Mouse (Mus musculus) midbrain, postnatal 0 days (tissue): ENCODE results near the gene Aspdh. TPM values are rescaled to one million over a fixed set of nuclear protein-coding genes. Genes with fewer than 3 reads are reported as not detected.
A peak's percentile ranks its signal among the peaks of the same experiment; 100 is the strongest.

Source experiments
- ATAC-seq: fragments of 200-750 bp; cut with Nextera tagmentation; 2 replicates; pipeline ENCODE4 v1.8.0; 2017; ENCODE audit warnings: moderate number of reproducible peaks, mild to moderate bottlenecking, moderate TSS enrichment, moderate library complexity; ENCODE audit not compliant: low FRiP score
- DNase-seq: peaks from one replicate; pipeline ENCODE4 v3.0.0-alpha.2; 2015; ENCODE audit warnings: low spot score
- H3K27ac ChIP-seq: fragments of 300-500 bp; sonication (generic); 2 replicates; pipeline ENCODE4 v1.5.1; 2014; ENCODE audit warnings: low read depth, mild to moderate bottlenecking, low read length, mixed read lengths
- H3K27me3 ChIP-seq: fragments of 300-500 bp; sonication (generic); 2 replicates; pipeline ENCODE4 v1.6.1; 2014; ENCODE audit warnings: low read length, control low read depth, mixed read lengths; ENCODE audit not compliant: insufficient read depth
- H3K36me3 ChIP-seq: fragments of 300-500 bp; sonication (generic); 2 replicates; pipeline ENCODE4 v1.6.1; 2014; ENCODE audit warnings: low read length, control low read depth, mixed read lengths; ENCODE audit not compliant: insufficient read depth
- H3K4me1 ChIP-seq: fragments of 300-500 bp; sonication (generic); 2 replicates; pipeline ENCODE4 v1.6.1; 2014; ENCODE audit warnings: mild to moderate bottlenecking, control low read depth, antibody characterized with exemption, low read length, mixed read lengths; ENCODE audit not compliant: insufficient read depth
- H3K4me2 ChIP-seq: fragments of 300-500 bp; sonication (generic); 2 replicates; pipeline ENCODE4 v1.6.1; 2014; ENCODE audit warnings: low read depth, mild to moderate bottlenecking, low read length, mixed read lengths; ENCODE audit not compliant: poor library complexity, severe bottlenecking
- H3K4me3 ChIP-seq: fragments of 300-500 bp; sonication (generic); 2 replicates; pipeline ENCODE4 v1.5.1; 2014; ENCODE audit warnings: low read depth, mild to moderate bottlenecking, low read length, moderate library complexity
- H3K9ac ChIP-seq: fragments of 300-500 bp; sonication (generic); replicated peaks from 2 replicates; pipeline ENCODE4 v1.6.1; 2014; ENCODE audit warnings: mild to moderate bottlenecking, low read length, moderate library complexity, mixed read lengths; ENCODE audit not compliant: poor library complexity, severe bottlenecking
- H3K9me3 ChIP-seq: fragments of 300-500 bp; sonication (generic); 2 replicates; pipeline ENCODE4 v1.6.1; 2016; ENCODE audit warnings: low read length, control low read depth
- CTCF ChIP-seq: IDR thresholded peaks from 2 replicates; pipeline ENCODE4 v1.5.1; 2016; ENCODE audit warnings: antibody characterized with exemption, mild to moderate bottlenecking
- WGBS: fragments of 180-500 bp; shearing (Covaris S2); extraction: QIAGEN DNeasy Blood & Tissue Kit; methylation state at CpG from one replicate; pipeline ENCODE4 v1.1.7; 2014; 5-methylcytosine and 5-hydroxymethylcytosine counted together
- polyA plus RNA-seq: library from polyadenylated mRNA; unstranded; fragments of >200 nt; fragmentation: Nextera tagmentation; extraction: Ambion mirVana; gene quantifications from 2 replicates; pipeline ENCODE4 v1.2.1, GENCODE M21; 2015
- total RNA-seq: library from RNA; depleted of rRNA; stranded (reverse); fragments of >200 nt; gene quantifications from 2 replicates; pipeline ENCODE4 v1.2.3, GENCODE M21; 2014

The Aspdh gene
- total and polyA plus RNA-seq, 2 experiments from 2014 or later: 3.7 to 11.8 TPM

DNA sequence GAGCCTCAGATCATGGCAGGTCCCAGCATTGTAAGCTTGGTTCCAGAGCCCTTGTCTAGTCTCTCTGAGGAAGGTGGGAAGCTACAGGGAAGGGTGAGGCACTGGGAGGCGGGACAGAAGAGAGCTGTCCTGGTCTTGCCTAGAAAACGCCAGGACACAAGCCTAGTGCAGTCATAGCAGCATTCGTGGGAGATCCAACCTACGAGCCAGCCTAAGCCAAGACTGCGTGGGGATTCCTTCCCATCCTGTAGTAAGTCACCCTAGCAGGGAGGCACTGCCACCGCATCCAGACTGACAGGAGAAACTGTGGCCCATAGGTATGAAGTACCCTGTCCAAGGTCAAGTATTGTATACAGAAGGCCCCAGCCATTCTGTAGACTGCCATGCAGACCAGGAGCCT lies 32.6 kb upstream of the Aspdh start:
- DNase-seq (no peak), ATAC-seq (no peak)
- H3K4me2 ChIP-seq: no peak overlapping the region
- H3K9me3 ChIP-seq: no peaks in the 10 kb centered on the region
- 84% methylated on average over 6 of the region's 6 CpGs for WGBS
- H3K27me3 ChIP-seq: no peaks in the 10 kb centered on the region
- H3K4me1 ChIP-seq: peaks cover 31% of the 10 kb centered on the region
- no peak overlapping the region for H3K9ac ChIP-seq
- peaks cover 5% of the 10 kb centered on the region; the same call in 1 of the 2 replicates for H3K36me3 ChIP-seq
- TF ChIP-seq CTCF: no peak
- no peak overlapping the region; the same call in none of the 2 replicates for H3K27ac ChIP-seq
- H3K4me3 ChIP-seq: no peak overlapping the region

DNA sequence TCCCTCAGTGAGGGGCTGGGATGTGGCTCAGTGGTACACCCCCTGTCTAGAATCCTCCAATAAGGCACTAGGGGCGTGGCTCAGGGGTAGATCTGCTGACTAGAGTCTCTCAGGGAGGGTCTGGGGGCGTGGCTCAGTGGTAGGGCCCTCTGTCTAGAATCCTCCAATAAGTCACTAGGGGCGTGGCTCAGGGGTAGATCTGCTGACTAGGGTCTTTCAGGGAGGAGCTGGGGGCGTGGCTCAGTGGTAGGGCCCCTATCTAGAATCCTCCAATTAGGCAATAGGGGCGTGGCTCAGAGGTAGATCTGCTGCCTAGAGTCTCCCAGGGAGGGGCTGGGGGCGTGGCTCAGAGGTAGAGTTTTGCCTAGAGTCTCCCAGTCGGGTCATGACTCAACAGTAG lies 31.8 kb upstream of the Aspdh start:
- peak; percentile 92 for DNase-seq
- Histone ChIP-seq H3K4me2 (no peak overlapping the region), H3K4me3 (no peak overlapping the region), H3K27me3 (no peaks in the 10 kb centered on the region), H3K4me1 (peaks cover 26% of the 10 kb centered on the region), H3K9ac (no peak overlapping the region), H3K36me3 (peaks cover 5% of the 10 kb centered on the region; the same call in 1 of the 2 replicates), H3K27ac (no peak overlapping the region), H3K9me3 (no peaks in the 10 kb centered on the region)
- WGBS: 9% methylated on average over 7 of the region's 7 CpGs
- ATAC-seq: peak; percentile 33
- TF ChIP-seq CTCF: no peak

- ATAC-seq: no peak
- H3K27ac ChIP-seq: no peak overlapping the region
- H3K27me3 ChIP-seq: no peaks in the 10 kb centered on the region
- no peak overlapping the region for H3K4me2 ChIP-seq
- WGBS: 80% methylated on average over 9 of the region's 9 CpGs
- no peak overlapping the region for H3K4me3 ChIP-seq
- peaks cover 26% of the 10 kb centered on the region for H3K4me1 ChIP-seq
- TF ChIP-seq CTCF: no peak
- DNase-seq: no peak
- no peaks in the 10 kb centered on the region for H3K9me3 ChIP-seq
- no peak overlapping the region for H3K9ac ChIP-seq
- H3K36me3 ChIP-seq: peaks cover 5% of the 10 kb centered on the region; the same call in 1 of the 2 replicates
These were observed 31.1 kb upstream of the Aspdh start for GRCm38 (mm10) chr7:44434089-44434488.

DNA sequence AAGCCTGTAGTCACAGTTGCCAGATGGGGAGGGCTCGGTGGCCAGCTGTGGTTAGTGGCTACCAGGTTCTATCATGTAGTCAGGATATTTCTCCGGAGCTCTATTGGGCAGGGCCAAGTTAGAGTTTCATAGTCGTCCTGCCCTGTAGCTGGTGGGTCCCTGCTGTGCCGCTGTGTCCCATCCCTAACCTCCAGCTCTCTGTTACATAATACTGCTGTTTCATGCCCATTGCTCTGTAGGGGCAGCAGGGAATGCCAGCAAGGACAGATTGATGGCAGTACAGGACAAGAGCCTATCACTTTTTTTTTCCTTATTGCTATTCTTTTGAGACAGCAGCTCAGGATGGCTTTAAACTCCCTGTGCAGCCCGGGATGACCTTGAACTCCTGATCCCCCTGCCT lies 29.4 kb upstream of the Aspdh start:
- H3K27me3 ChIP-seq: no peaks in the 10 kb centered on the region
- H3K9me3 ChIP-seq: no peaks in the 10 kb centered on the region
- H3K4me1 ChIP-seq: peaks cover 20% of the 10 kb centered on the region
- no peak overlapping the region for H3K4me3 ChIP-seq
- H3K27ac ChIP-seq: no peak overlapping the region
- WGBS: 75% methylated on average over 5 of the region's 5 CpGs
- no peak overlapping the region for H3K9ac ChIP-seq
- no peak overlapping the region for H3K4me2 ChIP-seq
- peaks cover 5% of the 10 kb centered on the region; the same call in 1 of the 2 replicates for H3K36me3 ChIP-seq
- ATAC-seq: no peak
- DNase-seq: no peak
- no peak for TF ChIP-seq CTCF

DNA sequence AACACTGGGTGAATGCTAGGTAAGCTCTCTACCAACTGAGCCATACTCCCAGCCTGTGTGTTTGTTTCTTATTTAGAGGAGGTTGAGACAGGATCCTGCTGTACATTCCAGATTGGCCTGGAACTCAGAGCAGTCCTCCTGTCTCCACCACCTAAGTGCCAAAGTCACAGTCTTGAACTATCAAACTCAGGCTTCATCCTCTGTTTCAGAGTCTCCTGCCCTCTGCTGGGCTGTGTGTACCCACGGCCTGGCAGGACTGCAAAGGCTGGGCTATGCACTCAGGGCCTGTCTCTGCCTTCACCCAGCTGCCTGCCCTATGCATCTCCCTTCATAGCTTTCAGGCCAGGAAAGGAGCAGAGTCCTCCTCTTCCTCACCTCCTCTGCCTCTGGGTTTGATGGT lies 28.9 kb upstream of the Aspdh start:
- 29% methylated on average over 1 of the region's 1 CpGs for WGBS
- no peaks in the 10 kb centered on the region for H3K9me3 ChIP-seq
- no peak overlapping the region for H3K4me3 ChIP-seq
- peak; percentile 61 for TF ChIP-seq CTCF
- DNase-seq: peak; percentile 33
- peaks cover 5% of the 10 kb centered on the region; the same call in 1 of the 2 replicates for H3K36me3 ChIP-seq
- H3K4me2 ChIP-seq: no peak overlapping the region
- H3K4me1 ChIP-seq: peaks cover 19% of the 10 kb centered on the region
- H3K27me3 ChIP-seq: no peaks in the 10 kb centered on the region
- H3K27ac ChIP-seq: no peak overlapping the region
- no peak for ATAC-seq
- no peak overlapping the region for H3K9ac ChIP-seq

DNA sequence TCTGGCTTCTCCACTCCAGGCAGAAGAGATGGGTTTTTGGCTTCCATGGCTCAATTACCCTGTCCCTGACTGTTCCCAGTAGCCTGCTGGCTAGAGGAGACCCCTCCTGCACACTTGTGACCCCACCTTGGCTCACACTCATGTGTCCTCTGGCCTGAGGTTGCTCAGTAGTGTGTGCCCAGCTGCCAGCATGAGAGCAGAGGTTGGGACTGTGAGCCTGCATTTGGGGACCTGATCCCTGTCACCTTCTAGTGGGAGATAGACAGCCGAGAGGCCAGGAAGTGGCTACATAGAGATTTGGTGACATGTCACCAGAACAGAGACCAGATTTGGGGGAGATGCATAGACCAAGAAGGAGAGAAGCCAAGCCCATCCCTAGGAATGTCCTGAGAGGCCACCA lies 28.0 kb upstream of the Aspdh start:
- ATAC-seq (no peak), DNase-seq (no peak)
- H3K9me3 ChIP-seq: no peaks in the 10 kb centered on the region
- no peak overlapping the region for H3K9ac ChIP-seq
- no peak overlapping the region for H3K4me2 ChIP-seq
- TF ChIP-seq CTCF: no peak
- peaks cover 5% of the 10 kb centered on the region; the same call in 1 of the 2 replicates for H3K36me3 ChIP-seq
- H3K4me3 ChIP-seq: no peak overlapping the region
- no peaks in the 10 kb centered on the region for H3K27me3 ChIP-seq
- no peak overlapping the region for H3K27ac ChIP-seq
- H3K4me1 ChIP-seq: peaks cover 10% of the 10 kb centered on the region
- WGBS: 92% methylated on average over 1 of the region's 1 CpGs
